Mouse (Mus musculus) kidney, adult 2 months (tissue): ENCODE data around the gene Pgf. TPM values are rescaled to one million over a fixed set of nuclear protein-coding genes. Genes with fewer than 3 reads are reported as not detected.

Source experiments
- DNase-seq: peaks from one replicate; pipeline ENCODE4 v3.0.0; 2021
- H3K27ac ChIP-seq: fragments of 200-500 bp; 2 replicates; pipeline ENCODE4 v1.5.1; 2012; ENCODE audit warnings: low read depth, low read length, control low read depth, inconsistent platforms; ENCODE audit not compliant: insufficient read depth
- H3K27me3 ChIP-seq: fragments of 200-500 bp; replicated peaks from 2 replicates; pipeline ENCODE4 v1.6.1; 2012; ENCODE audit warnings: mild to moderate bottlenecking, moderate library complexity, low read length, inconsistent platforms; ENCODE audit not compliant: control insufficient read depth, insufficient read depth
- H3K36me3 ChIP-seq: fragments of 200-500 bp; 2 replicates; pipeline ENCODE4 v1.6.1; 2012; ENCODE audit warnings: mild to moderate bottlenecking, moderate library complexity, low read length, inconsistent platforms; ENCODE audit not compliant: control insufficient read depth, insufficient read depth
- H3K4me1 ChIP-seq: fragments of 200-500 bp; 2 replicates; pipeline ENCODE4 v1.6.1; 2011; ENCODE audit warnings: low read length; ENCODE audit not compliant: control insufficient read depth, insufficient read depth
- H3K4me3 ChIP-seq: fragments of 200-500 bp; 2 replicates; pipeline ENCODE4 v1.5.1; 2011; ENCODE audit warnings: mild to moderate bottlenecking, low read depth, low read length, control low read depth; ENCODE audit not compliant: insufficient read depth
- CTCF ChIP-seq: fragments of 200-500 bp; conservative IDR thresholded peaks from 2 replicates; pipeline ENCODE4 v1.5.1; 2011; ENCODE audit warnings: low read depth, mild to moderate bottlenecking, control low read depth, low read length, moderate library complexity, mixed read lengths; ENCODE audit not compliant: insufficient read depth, insufficient read length
- POLR2A ChIP-seq: fragments of 200-500 bp; IDR thresholded peaks from one replicate; pipeline ENCODE4 v1.6.1; 2011; ENCODE audit warnings: low read depth, low read length, control low read depth
- WGBS: fragments of 180-500 bp; shearing (Covaris S2); methylation state at CpG from one replicate; pipeline ENCODE4 v1.1.7; 2018; 5-methylcytosine and 5-hydroxymethylcytosine counted together
- polyA plus RNA-seq: library from polyadenylated mRNA; depleted of rRNA; stranded (reverse); fragments of >200 nt; gene quantifications from 2 replicates; pipeline ENCODE4 v1.2.3, GENCODE M21; 2012

The Pgf gene
- polyA plus RNA-seq, 1 experiment, result 1.2 TPM

DNA sequence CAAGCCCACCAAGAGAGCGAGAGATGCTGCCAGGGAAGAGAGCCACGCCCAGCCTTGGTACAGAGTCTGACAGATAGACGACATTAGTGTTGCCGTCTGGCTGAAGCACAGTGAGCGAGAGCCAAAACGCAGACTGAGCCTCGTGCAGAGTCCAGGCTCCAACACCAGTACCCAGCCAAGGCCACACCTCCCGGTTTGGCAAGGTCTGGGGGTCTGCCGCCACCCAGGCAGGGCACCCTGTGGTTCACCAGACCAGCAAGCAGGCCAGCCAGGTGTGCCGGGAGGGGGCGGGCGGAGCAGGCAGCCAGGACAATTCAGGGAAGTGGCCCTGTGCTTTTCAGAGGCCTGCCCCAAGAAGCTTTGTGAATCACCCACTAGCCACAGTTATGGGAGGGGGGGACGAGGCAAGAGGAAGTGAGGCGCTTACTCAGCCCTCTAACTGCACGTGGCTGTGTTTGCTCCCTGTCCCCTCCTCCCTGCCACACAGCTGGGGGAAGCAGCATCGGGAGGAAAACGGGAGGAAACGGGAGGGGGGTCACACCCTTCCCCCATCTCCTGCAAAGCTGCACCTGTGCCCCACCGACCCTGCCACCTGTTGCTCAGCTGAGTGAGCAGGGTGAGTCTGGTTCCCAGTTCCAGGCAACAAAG lies 15.0 kb upstream of the Pgf start:
- Histone ChIP-seq H3K36me3 (no peaks in the 10 kb centered on the region), H3K27ac (no peak overlapping the region), H3K4me3 (no peak overlapping the region), H3K4me1 (peaks cover 4% of the 10 kb centered on the region), H3K27me3 (no peaks in the 10 kb centered on the region)
- TF ChIP-seq POLR2A, result no peak
- WGBS, result 29% methylated on average over 19 of the region's 19 CpGs
- peak; percentile 37 for DNase-seq

DNA sequence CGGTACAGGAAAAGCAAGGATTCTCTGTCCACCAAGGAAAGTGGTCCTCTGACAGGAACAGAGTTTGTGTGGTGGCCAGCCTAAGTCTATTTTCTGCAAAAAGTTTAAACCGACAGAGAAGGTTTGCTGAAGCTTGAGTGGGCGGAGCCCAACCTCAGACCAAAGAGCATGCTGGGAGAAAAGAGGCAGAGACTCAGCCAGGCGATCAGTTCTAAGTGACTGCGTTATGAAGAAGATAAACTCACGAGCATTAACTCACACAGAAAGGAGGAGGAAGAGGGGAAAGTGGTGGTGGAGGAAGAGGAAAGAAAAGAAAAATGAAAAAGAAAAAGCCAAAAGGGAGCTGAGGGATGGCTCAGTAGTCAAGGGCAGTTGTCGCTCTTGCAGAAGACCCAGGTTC lies 12.7 kb upstream of the Pgf start:
- H3K27ac ChIP-seq, result no peak overlapping the region
- no peaks in the 10 kb centered on the region for H3K27me3 ChIP-seq
- H3K4me1 ChIP-seq, result peaks cover 4% of the 10 kb centered on the region
- no peak for DNase-seq
- no peak for TF ChIP-seq CTCF
- no peak for TF ChIP-seq POLR2A
- H3K36me3 ChIP-seq, result no peaks in the 10 kb centered on the region
- H3K4me3 ChIP-seq, result no peak overlapping the region
- WGBS, result 84% methylated on average over 7 of the region's 7 CpGs

DNA sequence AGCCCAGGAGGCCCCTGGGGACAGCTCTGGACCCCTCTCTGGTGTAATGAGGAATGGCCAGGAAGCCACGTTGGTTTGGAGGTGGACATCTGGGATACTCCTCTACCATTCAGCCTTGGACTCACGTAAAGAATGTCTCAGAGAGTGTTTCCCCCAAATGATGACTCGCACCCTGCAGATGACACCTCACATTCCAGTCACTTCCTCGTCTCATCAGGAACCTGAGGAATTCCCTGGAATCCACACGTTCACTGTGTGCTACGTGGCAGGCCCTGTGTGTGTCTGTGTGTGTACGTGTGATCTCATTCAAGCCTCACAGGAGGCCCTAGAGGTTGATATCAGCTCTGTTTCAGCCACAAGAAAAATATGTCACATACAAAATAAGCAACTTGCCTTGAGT lies 8.8 kb upstream of the Pgf start:
- Histone ChIP-seq H3K27ac (no peak overlapping the region), H3K27me3 (no peaks in the 10 kb centered on the region), H3K36me3 (no peaks in the 10 kb centered on the region), H3K4me1 (no peaks in the 10 kb centered on the region), H3K4me3 (no peak overlapping the region)
- DNase-seq, result no peak
- TF ChIP-seq CTCF, result no peak
- TF ChIP-seq POLR2A, result no peak
- 81% methylated on average over 7 of the region's 7 CpGs for WGBS

DNA sequence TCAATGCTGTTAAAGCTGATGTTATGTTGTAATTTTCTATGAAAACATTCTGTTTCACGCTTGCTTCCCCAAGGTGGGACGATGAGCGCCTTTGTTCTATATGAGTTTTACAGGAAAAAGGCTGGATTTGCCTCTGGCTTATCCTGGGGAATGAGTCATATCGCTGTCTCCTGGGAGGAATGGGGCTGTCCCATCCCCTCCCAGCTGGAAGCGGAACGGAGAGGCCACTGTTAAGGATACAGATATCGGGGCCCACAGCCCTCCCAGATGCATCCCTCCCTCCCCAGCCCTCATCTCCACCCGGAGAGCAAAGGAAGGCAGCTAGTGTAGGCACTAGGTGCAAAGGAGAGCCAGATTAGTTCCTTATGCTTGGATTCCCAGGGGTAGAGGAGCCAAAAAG lies 8.2 kb upstream of the Pgf start:
- Histone ChIP-seq H3K4me1 (no peaks in the 10 kb centered on the region), H3K27ac (no peak overlapping the region), H3K36me3 (no peaks in the 10 kb centered on the region), H3K27me3 (no peaks in the 10 kb centered on the region), H3K4me3 (no peak overlapping the region)
- DNase-seq, result no peak
- 63% methylated on average over 8 of the region's 8 CpGs for WGBS
- TF ChIP-seq POLR2A, result no peak

DNA sequence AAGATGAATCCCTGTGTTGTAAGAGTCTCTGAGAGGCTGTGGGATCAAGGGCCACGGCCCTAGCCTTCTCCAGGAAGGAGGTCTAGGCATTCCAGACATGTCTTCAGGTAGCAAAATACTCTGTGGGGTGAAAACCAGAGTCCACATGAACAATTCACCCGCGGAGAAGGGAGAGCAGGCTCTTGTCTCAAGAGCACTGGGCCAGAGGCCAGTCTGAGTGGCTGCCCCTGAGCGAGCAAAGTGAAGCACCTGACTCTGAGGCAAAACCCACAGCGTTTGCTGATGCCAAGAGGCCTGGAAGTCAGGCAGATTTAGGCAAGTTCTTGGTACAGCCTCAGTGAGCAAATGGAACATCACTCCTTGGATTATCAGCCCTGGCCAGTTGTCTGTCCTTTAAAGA lies 6.5 kb upstream of the Pgf start:
- no peak overlapping the region for H3K27ac ChIP-seq
- TF ChIP-seq POLR2A (no peak), CTCF (no peak)
- 42% methylated on average over 5 of the region's 5 CpGs for WGBS
- H3K4me3 ChIP-seq, result no peak overlapping the region
- H3K4me1 ChIP-seq, result no peaks in the 10 kb centered on the region
- H3K27me3 ChIP-seq, result no peaks in the 10 kb centered on the region
- H3K36me3 ChIP-seq, result no peaks in the 10 kb centered on the region
- no peak for DNase-seq

DNA sequence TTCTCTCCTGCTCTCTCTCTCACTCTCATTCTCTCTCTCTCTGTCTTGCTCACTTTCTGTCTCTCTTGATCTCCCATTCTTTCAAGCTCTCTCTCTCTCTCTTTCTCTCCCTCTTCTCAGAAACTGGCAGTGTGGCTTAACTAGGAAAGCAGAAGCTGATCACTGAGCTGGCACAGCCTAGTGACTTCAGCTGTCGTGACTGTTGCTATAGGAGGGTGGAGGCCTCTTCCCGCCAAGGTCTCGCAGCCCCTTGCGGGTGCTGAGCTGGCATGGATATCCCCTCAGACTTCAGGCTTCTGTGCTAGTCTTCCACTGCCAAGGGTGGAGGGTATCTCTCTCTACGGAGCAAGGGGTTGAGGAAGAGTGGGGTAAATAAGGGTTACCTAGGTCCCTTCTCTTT lies 5.3 kb upstream of the Pgf start:
- Histone ChIP-seq H3K36me3 (no peaks in the 10 kb centered on the region), H3K4me1 (no peaks in the 10 kb centered on the region), H3K27me3 (no peaks in the 10 kb centered on the region), H3K27ac (no peak overlapping the region), H3K4me3 (no peak overlapping the region)
- DNase-seq, result no peak
- 70% methylated on average over 5 of the region's 5 CpGs for WGBS
- TF ChIP-seq CTCF (no peak), POLR2A (no peak)

DNA sequence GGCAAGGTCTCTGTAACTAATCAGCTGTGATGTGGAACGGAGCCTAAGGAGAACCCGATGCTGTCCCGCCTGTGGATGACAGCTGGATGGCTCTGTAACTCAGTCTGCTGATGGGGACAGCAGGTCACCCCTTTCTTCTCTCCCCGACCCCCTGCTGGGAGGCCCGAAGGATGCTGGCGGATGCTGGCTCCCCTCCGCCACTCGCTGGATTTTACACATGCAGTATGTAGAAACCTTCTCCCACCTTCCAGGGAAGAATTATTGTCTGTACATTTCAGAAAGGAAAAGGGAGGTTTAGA lies 4.7 kb upstream of the Pgf start:
- TF ChIP-seq POLR2A (no peak), CTCF (no peak)
- Histone ChIP-seq H3K4me1 (no peaks in the 10 kb centered on the region), H3K27ac (no peak overlapping the region), H3K4me3 (no peak overlapping the region), H3K36me3 (no peaks in the 10 kb centered on the region), H3K27me3 (no peaks in the 10 kb centered on the region)
- no peak for DNase-seq
- 21% methylated on average over 8 of the region's 8 CpGs for WGBS
